Mouse (Mus musculus): ENCODE results near the gene Rph3a. TPM values are rescaled to one million over a fixed set of nuclear protein-coding genes. Genes with fewer than 3 reads are reported as not detected.

Rph3a gene
- total and polyA plus RNA-seq, 3 experiments: not detected

GRCm38 (mm10) chr5:120952242-120952770 lies 57.6 kb downstream of the Rph3a start:
- Histone ChIP-seq H3K4me1 (ENCODE audit: control insufficient read depth in 1 of 2, insufficient read depth in 2 of 2, low read length in 2 of 2) (no peaks in the 10 kb centered on the region), H3K79me2 (ENCODE audit: control insufficient read depth, insufficient read depth, low read length, poor library complexity) (no peaks in the 10 kb centered on the region), H3K27me3 (ENCODE audit: control insufficient read depth in 1 of 2, insufficient read depth in 2 of 2, low read length in 2 of 2) (no peaks in the 10 kb centered on the region), H3K9me3 (replicated peaks; ENCODE audit: insufficient read depth, low read length) (no peaks in the 10 kb centered on the region), H3K27ac (ENCODE audit: control insufficient read depth, low read depth, low read length) (no peak overlapping the region), H3K9ac (ENCODE audit: control insufficient read depth, low read depth, low read length, poor library complexity, severe bottlenecking) (no peak overlapping the region), H3K4me3 (ENCODE audit: control insufficient read depth in 1 of 2, insufficient read depth in 1 of 2, low read depth in 2 of 2, low read length in 2 of 2) (no peak overlapping the region), H3K36me3 (ENCODE audit: control insufficient read depth in 1 of 2, insufficient read depth in 2 of 2, low read length in 2 of 2) (no peaks in the 10 kb centered on the region)
- no peak for DNase-seq (ENCODE audit: low read depth, low spot score)
- TF ChIP-seq RAD21 (IDR thresholded peaks at IDR 0.05; ENCODE audit: low read depth, low read length) (no peak), ZKSCAN1 (IDR thresholded peaks at IDR 0.05; ENCODE audit: low read depth, low read length) (peak; percentile 87)

GRCm38 (mm10) chr5:120942076-120942475 lies 67.8 kb downstream of the Rph3a start:
- Histone ChIP-seq H3K36me3 (ENCODE audit: control insufficient read depth in 1 of 2, insufficient read depth in 2 of 2, low read length in 2 of 2) (no peaks in the 10 kb centered on the region), H3K4me3 (ENCODE audit: control insufficient read depth in 1 of 2, insufficient read depth in 1 of 2, low read depth in 2 of 2, low read length in 2 of 2) (no peak overlapping the region), H3K9me3 (replicated peaks; ENCODE audit: insufficient read depth, low read length) (no peaks in the 10 kb centered on the region), H3K27me3 (ENCODE audit: control insufficient read depth in 1 of 2, insufficient read depth in 2 of 2, low read length in 2 of 2) (no peaks in the 10 kb centered on the region), H3K4me1 (ENCODE audit: control insufficient read depth in 1 of 2, insufficient read depth in 2 of 2, low read length in 2 of 2) (0 out of 4 replicates have a peak, but pooled peaks cover 0 to 2% of the 10 kb centered on the region in 2 experiments), H3K27ac (ENCODE audit: control insufficient read depth, low read depth, low read length) (no peak overlapping the region), H3K79me2 (ENCODE audit: control insufficient read depth, insufficient read depth, low read length, poor library complexity) (no peaks in the 10 kb centered on the region), H3K9ac (ENCODE audit: control insufficient read depth, low read depth, low read length, poor library complexity, severe bottlenecking) (no peak overlapping the region)
- no peak for DNase-seq (ENCODE audit: low read depth, low spot score)
- TF ChIP-seq ZMIZ1 (IDR thresholded peaks at IDR 0.05; ENCODE audit: low read depth, low read length) (no peak), NRF1 (IDR thresholded peaks at IDR 0.05; ENCODE audit: insufficient read depth, low read depth, low read length, poor library complexity, severe bottlenecking) (no peak), CHD1 (IDR thresholded peaks at IDR 0.05; ENCODE audit: low read depth, low read length) (no peak), MXI1 (IDR thresholded peaks at IDR 0.05; ENCODE audit: low read depth, low read length) (no peak), TCF12 (IDR thresholded peaks at IDR 0.05; ENCODE audit: low read depth, low read length) (no peak), ETS1 (IDR thresholded peaks at IDR 0.05; ENCODE audit: low read depth, low read length) (no peak), CHD2 (IDR thresholded peaks at IDR 0.05; ENCODE audit: low read length) (no peak), ZNF384 (IDR thresholded peaks at IDR 0.05; ENCODE audit: low read depth, low read length) (no peak), POLR2A (IDR thresholded peaks at IDR 0.05; ENCODE audit: control insufficient read depth in 1 of 2, insufficient read depth in 1 of 2, low read depth in 1 of 2, low read length in 2 of 2, poor library complexity in 1 of 2) (no peak), MEF2A (IDR thresholded peaks at IDR 0.05; ENCODE audit: extremely low read depth, insufficient replicate concordance, low read depth, low read length, poor library complexity, severe bottlenecking) (no peak), MAX (IDR thresholded peaks at IDR 0.05; ENCODE audit: low read length) (no peak), ZKSCAN1 (IDR thresholded peaks at IDR 0.05; ENCODE audit: low read depth, low read length) (no peak), GABPA (IDR thresholded peaks at IDR 0.05; ENCODE audit: low read depth, low read length) (no peak), JUND (IDR thresholded peaks at IDR 0.05; ENCODE audit: low read depth, low read length) (no peak)

All from MEL (cell line).